29 mouse cellular contexts compared by ENCODE assay signal in the genomic region with DNA sequence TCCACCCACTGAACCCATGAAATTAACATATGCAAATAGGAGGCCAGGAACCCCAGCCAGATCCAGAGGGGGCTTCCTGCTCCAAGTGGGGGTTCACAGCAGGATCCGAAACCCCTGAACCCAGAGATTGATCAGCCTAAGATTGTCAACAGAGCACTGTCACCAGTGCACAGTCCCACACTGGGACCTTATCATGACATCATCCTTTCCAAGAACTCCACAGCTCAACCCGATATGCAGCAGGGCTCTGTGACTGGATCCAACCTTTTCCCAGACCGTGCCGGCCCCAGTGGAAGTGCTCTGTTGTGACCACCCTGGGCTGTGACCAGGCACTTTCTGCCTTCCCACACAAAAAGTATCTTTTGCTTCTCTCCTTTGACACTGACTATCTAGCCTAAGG. TPM values are rescaled to one million over a fixed set of nuclear protein-coding genes. Genes with fewer than 3 reads are reported as not detected.
DNase-seq lines count a peak whose midpoint lies in the region; ATAC-seq lines count a peak whose summit lies in the region.
"Had no signal": no experiment of that assay in that cellular context is flagged by ENCODE, and none has a peak within 500 bp of the region (broad histone marks: within the 10 kb centered on the region; RNA-seq: fewer than 3 reads in every experiment).

No protein-coding gene starts in this region.

- no peaks in the 10 kb centered on the region for H3K36me3 ChIP-seq in embryonic facial prominence, embryonic 12.5 days
- H3K36me3 ChIP-seq in liver, embryonic 11.5 days (ENCODE audit: control insufficient read depth, insufficient read depth, low read length) = no peaks in the 10 kb centered on the region
- no peaks in the 10 kb centered on the region for H3K36me3 ChIP-seq in liver, embryonic 16.5 days (ENCODE audit: control insufficient read depth, insufficient read depth)
- H3K36me3 ChIP-seq: embryonic facial prominence, embryonic 13.5 days; forebrain, embryonic 12.5 days; hindbrain, embryonic 10.5 days; hindbrain, embryonic 15.5 days; limb, embryonic 13.5 days; lung, embryonic 15.5 days; midbrain, embryonic 12.5 days; neural tube, embryonic 12.5 days had no signal

- H3K27me3 ChIP-seq in embryonic facial prominence, embryonic 12.5 days = no peaks in the 10 kb centered on the region
- no peaks in the 10 kb centered on the region for H3K27me3 ChIP-seq in liver, embryonic 11.5 days (replicated peaks; ENCODE audit: control insufficient read depth, insufficient read depth, low read length)
- H3K27me3 ChIP-seq in liver, embryonic 16.5 days (ENCODE audit: control insufficient read depth, insufficient read depth, low read depth, low read length) = no peaks in the 10 kb centered on the region
- H3K27me3 ChIP-seq: embryonic facial prominence, embryonic 13.5 days; hindbrain, embryonic 15.5 days; lung, embryonic 15.5 days; neural tube, embryonic 12.5 days had no signal

- intact Hi-C loops in left cerebral cortex, postnatal 14 days (cut with DNase I) = no loop called here
- intact Hi-C loops in gastrocnemius, postnatal 36 days (cut with DNase I) = no loop called here

- 0 out of 2 replicates have a peak, but pooled peaks cover 3% of the 10 kb centered on the region for H3K4me1 ChIP-seq in embryonic facial prominence, embryonic 12.5 days
- no peaks in the 10 kb centered on the region for H3K4me1 ChIP-seq in liver, embryonic 11.5 days (replicated peaks; ENCODE audit: control insufficient read depth, insufficient read depth, low read length)
- H3K4me1 ChIP-seq in liver, embryonic 16.5 days (ENCODE audit: control insufficient read depth, low read depth, low read length) = no peaks in the 10 kb centered on the region; the same call in 1 of the 2 replicates
- H3K4me1 ChIP-seq: hindbrain, embryonic 10.5 days; hindbrain, embryonic 15.5 days; limb, embryonic 13.5 days; lung, embryonic 15.5 days; midbrain, embryonic 12.5 days; neural tube, embryonic 12.5 days had no signal

- no peak overlapping the region for H3K9ac ChIP-seq in embryonic facial prominence, embryonic 12.5 days
- H3K9ac ChIP-seq in liver, embryonic 11.5 days (ENCODE audit: low read depth, low read length) = no peak overlapping the region
- H3K9ac ChIP-seq in liver, embryonic 16.5 days (ENCODE audit: low read depth, low read length) = no peak overlapping the region
- H3K9ac ChIP-seq: embryonic facial prominence, embryonic 13.5 days; forebrain, embryonic 12.5 days; hindbrain, embryonic 15.5 days; limb, embryonic 13.5 days; lung, embryonic 15.5 days; midbrain, embryonic 12.5 days; neural tube, embryonic 12.5 days had no signal

- H3K9me3 ChIP-seq in embryonic facial prominence, embryonic 12.5 days = no peaks in the 10 kb centered on the region
- no peaks in the 10 kb centered on the region for H3K9me3 ChIP-seq in liver, embryonic 11.5 days (ENCODE audit: control insufficient read depth, low read length)
- no peaks in the 10 kb centered on the region for H3K9me3 ChIP-seq in liver, embryonic 16.5 days (replicated peaks; ENCODE audit: control insufficient read depth, low read length)
- H3K9me3 ChIP-seq: embryonic facial prominence, embryonic 13.5 days; forebrain, embryonic 12.5 days; hindbrain, embryonic 10.5 days; hindbrain, embryonic 15.5 days; limb, embryonic 13.5 days; lung, embryonic 15.5 days; midbrain, embryonic 12.5 days; neural tube, embryonic 12.5 days had no signal

- 43% methylated on average over 4 of the region's 4 CpGs for WGBS in embryonic facial prominence, embryonic 12.5 days
- 45% methylated on average over 4 of the region's 4 CpGs for WGBS in liver, embryonic 11.5 days
- 35% methylated on average over 4 of the region's 4 CpGs for WGBS in liver, embryonic 16.5 days (ENCODE audit: insufficient replicate concordance)

- peak; percentile 31; the same call in 1 of the 2 replicates for ATAC-seq in embryonic facial prominence, embryonic 12.5 days (ENCODE audit: insufficient number of reproducible peaks, insufficient read depth, low FRiP score, low TSS enrichment)
- peak; percentile 51 for ATAC-seq in liver, embryonic 11.5 days (replicated peaks; ENCODE audit: low FRiP score)
- peak; percentile 51 for ATAC-seq in liver, embryonic 16.5 days (ENCODE audit: low read depth)
- ATAC-seq: activated CD4-positive, CD25-positive, alpha-beta regulatory T cell, adult 4 months had no signal

- H3K4me3 ChIP-seq in embryonic facial prominence, embryonic 12.5 days = no peak overlapping the region
- H3K4me3 ChIP-seq in liver, embryonic 11.5 days (ENCODE audit: low read depth, low read length) = no peak overlapping the region
- no peak overlapping the region for H3K4me3 ChIP-seq in liver, embryonic 16.5 days (ENCODE audit: low read depth, low read length)
- H3K4me3 ChIP-seq: embryonic facial prominence, embryonic 13.5 days; erythroblast, embryonic 14.5 days; forebrain, embryonic 12.5 days; hindbrain, embryonic 10.5 days; hindbrain, embryonic 15.5 days; left cerebral cortex, adult 2 months; limb, embryonic 13.5 days; lung, embryonic 15.5 days; midbrain, embryonic 12.5 days; myocyte; neural tube, embryonic 12.5 days had no signal

- DNase-seq in Muller cell, postnatal 12 days (ENCODE audit: inconsistent ontology term) = peak; percentile 39
- no peak for DNase-seq in liver, embryonic 11.5 days (ENCODE audit: low spot score)
- DNase-seq in left cerebral cortex, postnatal 14 days (ENCODE audit: low spot score in 2 of 2) = no peak
- no peak for DNase-seq in gastrocnemius, postnatal 36 days
- DNase-seq: adrenal gland, adult 8-10 months; B cell, adult 2 months; cerebellum, adult 8-10 months; cerebellum, postnatal 25 days; gastrocnemius, postnatal 10 days; heart, postnatal 14 days; right cerebral cortex, adult 18-20 months had no signal

- H3K27ac ChIP-seq in embryonic facial prominence, embryonic 12.5 days = no peak overlapping the region
- no peak overlapping the region; the same call in 1 of the 2 replicates for H3K27ac ChIP-seq in liver, embryonic 11.5 days (ENCODE audit: low read depth, low read length)
- peak overlapping the region; percentile 69 for H3K27ac ChIP-seq in liver, embryonic 16.5 days (ENCODE audit: low read length)
- H3K27ac ChIP-seq: embryonic facial prominence, embryonic 13.5 days; forebrain, embryonic 12.5 days; hindbrain, embryonic 10.5 days; hindbrain, embryonic 15.5 days; left cerebral cortex, adult 2 months; limb, embryonic 13.5 days; lung, embryonic 15.5 days; midbrain, embryonic 12.5 days; neural tube, embryonic 12.5 days had no signal

- H3K4me2 ChIP-seq in embryonic facial prominence, embryonic 12.5 days (replicated peaks) = no peak overlapping the region
- no peak overlapping the region for H3K4me2 ChIP-seq in liver, embryonic 11.5 days
- H3K4me2 ChIP-seq in liver, embryonic 16.5 days (ENCODE audit: low read depth, low read length) = no peak overlapping the region
- H3K4me2 ChIP-seq: embryonic facial prominence, embryonic 13.5 days; forebrain, embryonic 12.5 days; hindbrain, embryonic 15.5 days; limb, embryonic 13.5 days; lung, embryonic 15.5 days; midbrain, embryonic 12.5 days; neural tube, embryonic 12.5 days had no signal

RNA-seq across cellular contexts. Expression of a gene that starts 57.7 kb away (rescaled TPM):
- polyA plus RNA-seq in embryonic facial prominence, embryonic 12.5 days (2016; fragmentation: Nextera tagmentation; extraction: Ambion mirVana) = 2.1 and 2.7 TPM in 2 replicates
- polyA plus RNA-seq in liver, embryonic 11.5 days (2014; fragmentation: Nextera tagmentation; extraction: Ambion mirVana) = not detected in 2 replicates
- polyA plus RNA-seq in liver, embryonic 16.5 days (2015; fragmentation: Nextera tagmentation; extraction: Ambion mirVana) = 0.17 and 0.28 TPM in 2 replicates
- 1 to 10 TPM; 1.2 to 4.1 TPM for total RNA-seq in left cerebral cortex, postnatal 14 days (2021)
- under 1 TPM; 0.13 to 0.32 TPM for total RNA-seq in gastrocnemius, postnatal 36 days (2021)
- total RNA-seq: granulocyte monocyte progenitor cell, adult 5-6 weeks; heart, postnatal 14 days; megakaryocyte, adult 5-6 weeks had no signal
- polyA plus RNA-seq: activated CD4-positive, CD25-positive, alpha-beta regulatory T cell, adult 4 months; erythroblast, embryonic 14.5 days; heart, embryonic 14.5 days; myocyte; thymus, postnatal 0 days had no signal
